Mouse (Mus musculus): ENCODE data around the gene Fhad1. TPM values are rescaled to one million over a fixed set of nuclear protein-coding genes. Genes with fewer than 3 reads are reported as not detected.

Gene Fhad1
- total RNA-seq, 2 experiments from 2014 or later: 6.4 to 6.7 TPM

GRCm38 (mm10) chr4:141866933-141867490, 147.9 kb downstream of the Fhad1 start:
- peak in 1 of 2 experiments; percentile 55 for DNase-seq (ENCODE audit: low spot score in 2 of 2)

GRCm38 (mm10) chr4:141865600-141865999, 149.3 kb downstream of the Fhad1 start:
- DNase-seq (ENCODE audit: low spot score in 2 of 2): no peak

- DNase-seq (ENCODE audit: low spot score in 2 of 2): no peak
Measured at GRCm38 (mm10) chr4:141865006-141865405, 149.9 kb downstream of the Fhad1 start.

- DNase-seq (ENCODE audit: low spot score in 2 of 2): no peak
Measured at GRCm38 (mm10) chr4:141864506-141864905, 150.4 kb downstream of the Fhad1 start.

- no peak for DNase-seq (ENCODE audit: low spot score in 2 of 2)
Measured at GRCm38 (mm10) chr4:141863726-141864280, 151.1 kb downstream of the Fhad1 start.

- DNase-seq (ENCODE audit: low spot score in 2 of 2): no peak
Measured at GRCm38 (mm10) chr4:141862867-141863266, 152.0 kb downstream of the Fhad1 start.

GRCm38 (mm10) chr4:141861591-141862295, 153.1 kb downstream of the Fhad1 start:
- DNase-seq (ENCODE audit: low spot score in 2 of 2): no peak

GRCm38 (mm10) chr4:141860246-141860841, 154.5 kb downstream of the Fhad1 start:
- DNase-seq (ENCODE audit: low spot score in 2 of 2): no peak

- DNase-seq (ENCODE audit: low spot score in 2 of 2): no peak
Measured at GRCm38 (mm10) chr4:141859351-141859750, 155.5 kb downstream of the Fhad1 start.

- DNase-seq (ENCODE audit: low spot score in 2 of 2): no peak
Measured at GRCm38 (mm10) chr4:141858501-141858900, 156.4 kb downstream of the Fhad1 start.

GRCm38 (mm10) chr4:141857422-141857930, 157.4 kb downstream of the Fhad1 start:
- DNase-seq (ENCODE audit: low spot score in 2 of 2): peak; percentile 75 to 80

GRCm38 (mm10) chr4:141853437-141853836, 161.4 kb downstream of the Fhad1 start:
- DNase-seq (ENCODE audit: low spot score in 2 of 2): peak in 1 of 2 experiments; percentile 59

- no peak for DNase-seq (ENCODE audit: low spot score in 2 of 2)
Measured at GRCm38 (mm10) chr4:141845999-141846398, 168.9 kb downstream of the Fhad1 start, which contains the start of gene Ctrc. Ctrc (minus strand) TSS chr4:141846359.

Other genes starting within 250 kb of the Fhad1 start
- 10 to 100 TPM; 10.5 to 10.9 TPM for gene Dnajc16, start 224.2 kb downstream of the Fhad1 start, total RNA-seq (2021)
- 10 to 100 TPM in 1 of 2 experiments, 1 to 10 TPM in 1; 9.3 to 10.8 TPM for gene Casp9, start 221.5 kb downstream of the Fhad1 start, total RNA-seq (2021)
- gene Cela2a, start 188.9 kb downstream of the Fhad1 start, total RNA-seq (2021): not detected
- not detected for gene Ctrc, start 168.7 kb downstream of the Fhad1 start, total RNA-seq (2021)
- 10 to 100 TPM; 60.6 to 68.0 TPM for gene Efhd2, start 140.2 kb downstream of the Fhad1 start, total RNA-seq (2021)
- gene Tmem51, start 69.2 kb upstream of the Fhad1 start, total RNA-seq (2021): 1 to 10 TPM; 6.1 to 7.6 TPM
- gene Kazn, start 224.3 kb upstream of the Fhad1 start, total RNA-seq (2021): 10 to 100 TPM; 10.1 to 10.5 TPM